Mouse (Mus musculus) CH12F3 (cell line): Measurements from ENCODE around the gene 1700001J03Rik.
"Not testable (repeated sequence)": the region's sequence is repeated elsewhere in the genome, so short reads cannot be mapped to it uniquely, and the experiment has no call there.

Experiments
- in situ Hi-C: fragments of 300-500 bp; cut with MboI; formaldehyde crosslinking; loops from 2 replicates; pipeline ENCODE4 v1.14.3; 2020; ENCODE audit warnings: low sequenced_read_pairs

1700001J03Rik gene

DNA sequence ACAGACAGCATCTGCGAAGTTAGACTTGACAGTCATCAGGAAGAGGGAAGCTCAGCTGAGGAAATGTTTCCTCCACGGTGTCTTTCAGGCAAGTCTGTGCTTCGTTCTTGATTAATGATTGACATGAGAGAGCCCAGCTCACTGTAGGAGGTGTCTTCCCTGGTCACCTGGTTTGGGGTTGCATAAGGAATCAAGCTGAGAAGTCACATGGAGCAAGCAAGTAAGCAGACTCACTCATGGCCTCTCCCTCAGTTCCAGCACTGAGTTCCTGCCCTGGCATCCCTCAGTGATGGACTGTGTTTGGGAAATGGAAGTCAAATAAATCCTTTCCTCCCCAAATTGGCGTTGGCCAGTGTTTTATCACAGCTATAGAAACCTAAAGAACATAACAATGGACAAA lies 5.0 kb upstream of the 1700001J03Rik start:
- in situ Hi-C loops = loop anchor here (10.0 kb wide), 1 partner anchor 285 kb away; no protein-coding TSS in a partner anchor

DNA sequence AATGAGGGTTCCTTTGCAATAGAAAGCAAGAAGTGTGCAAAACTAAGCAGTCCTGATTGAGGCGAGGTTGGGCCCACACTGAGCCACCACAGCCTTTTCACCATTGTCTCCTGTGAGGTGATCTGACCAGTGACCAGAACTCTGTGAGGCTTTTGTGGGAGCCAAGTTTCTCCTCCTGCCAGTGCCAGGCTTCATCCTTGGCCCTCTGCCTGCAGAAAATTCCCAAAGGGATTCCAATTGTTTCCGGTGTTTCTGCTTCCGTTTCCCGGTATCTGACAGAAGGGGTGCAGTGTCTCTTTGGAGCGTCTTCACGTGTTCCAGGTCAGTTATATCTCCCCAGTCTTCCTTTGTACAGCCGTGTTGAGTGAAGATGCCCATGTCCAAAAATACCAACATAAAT lies 3.6 kb upstream of the 1700001J03Rik start:
- in situ Hi-C loops = no loop called here

DNA sequence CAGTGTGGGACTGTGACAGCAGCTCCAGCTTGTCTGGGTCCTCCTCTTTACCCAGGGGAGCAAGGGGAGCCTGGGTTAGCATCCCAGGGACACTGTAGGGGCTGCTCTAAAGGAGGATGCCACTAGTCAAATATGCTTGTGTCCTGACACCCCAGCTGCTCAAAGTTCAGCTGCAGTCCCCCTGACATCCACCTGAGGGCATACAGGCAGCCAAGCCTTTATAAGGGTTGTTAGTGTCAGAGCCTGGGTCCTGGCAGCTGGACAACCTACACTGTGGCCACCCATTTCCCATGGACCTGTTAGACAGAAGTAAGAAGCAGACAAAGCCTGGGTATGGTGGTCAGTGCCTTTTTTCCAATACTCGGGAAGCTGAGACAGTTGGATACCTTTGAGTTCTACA lies 3.0 kb upstream of the 1700001J03Rik start:
- in situ Hi-C loops = no loop called here

DNA sequence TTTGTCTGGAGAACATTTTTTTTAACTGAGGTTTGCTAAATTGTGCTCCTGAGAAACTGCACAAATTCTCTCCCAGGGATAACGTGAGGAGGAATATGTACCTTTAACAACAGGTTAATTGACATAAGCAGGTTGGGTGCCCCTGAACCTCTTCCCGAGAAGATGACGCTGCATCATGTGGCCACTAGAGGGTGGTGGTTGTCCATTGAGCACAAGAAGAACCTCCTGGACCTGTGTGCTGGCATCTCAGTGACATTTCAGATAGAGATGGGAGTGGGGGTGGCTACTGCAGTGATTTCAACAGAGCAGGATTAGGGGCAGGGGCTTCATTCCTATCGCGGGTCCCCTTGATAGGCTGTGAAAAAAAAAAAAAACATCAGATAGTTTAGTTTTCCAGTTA lies 2.3 kb upstream of the 1700001J03Rik start:
- in situ Hi-C loops = not testable (repeated sequence)

DNA sequence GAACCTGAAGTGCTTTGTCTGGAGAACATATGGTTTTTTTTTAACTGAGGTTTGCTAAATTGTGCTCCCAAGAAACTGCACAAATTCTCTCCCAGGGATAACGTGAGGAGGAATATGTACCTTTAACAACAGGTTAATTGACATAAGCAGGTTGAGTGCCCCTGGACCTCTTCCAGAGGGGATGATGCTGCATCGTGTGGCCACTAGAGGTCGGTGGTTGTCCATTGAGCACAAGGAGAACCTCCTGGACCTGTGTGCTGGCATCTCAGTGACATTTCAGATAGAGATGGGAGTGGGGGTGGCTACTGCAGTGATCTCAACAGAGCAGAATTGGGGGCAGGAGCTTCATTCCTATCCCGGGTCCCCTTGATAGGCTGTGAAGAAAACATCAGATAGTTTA lies 12.4 kb downstream of the 1700001J03Rik start:
- in situ Hi-C loops = not testable (repeated sequence)

DNA sequence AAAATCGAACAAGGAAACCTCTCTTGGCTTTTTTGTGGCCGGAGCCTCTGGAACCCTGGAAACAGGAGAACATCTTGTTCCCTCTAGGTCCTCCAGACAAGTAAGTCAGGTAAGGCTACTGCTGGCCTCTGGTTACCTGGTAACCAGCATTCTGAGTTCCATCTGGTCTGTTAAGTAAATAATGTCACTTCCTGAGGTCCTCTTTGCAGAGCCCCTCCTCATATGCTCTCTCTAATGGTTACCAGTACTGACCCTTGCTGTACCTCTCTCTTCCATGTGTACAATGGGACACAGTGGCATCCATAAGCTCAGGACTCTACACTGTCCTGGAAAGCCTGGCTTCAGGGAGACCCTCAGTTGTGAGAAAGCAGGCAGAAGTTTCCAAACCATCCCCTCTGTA lies 14.5 kb downstream of the 1700001J03Rik start, which contains the start of gene Gm6309:
TSS of gene Gm6309 (minus strand) at position 101 of the 400 bp plus-strand sequence.
- in situ Hi-C loops = not testable (repeated sequence)

DNA sequence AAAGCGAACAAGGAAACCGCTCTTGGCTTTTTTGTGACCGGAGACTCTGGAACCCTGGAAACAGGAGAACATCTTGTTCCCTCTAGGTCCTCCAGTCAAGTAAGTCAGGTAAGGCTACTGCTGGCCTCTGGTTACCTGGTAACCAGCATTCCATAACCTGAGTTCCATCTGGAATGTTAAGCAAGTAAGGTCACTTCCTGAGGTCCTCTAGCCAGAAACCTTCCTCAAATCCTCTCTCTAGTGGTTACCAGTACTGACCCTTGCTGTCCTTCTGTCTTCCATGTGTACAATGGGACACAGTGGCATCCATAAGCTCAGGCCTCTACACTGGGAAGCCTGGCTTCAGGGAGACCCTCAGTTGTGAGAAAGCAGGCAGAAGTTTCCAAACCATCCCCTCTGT lies 24.7 kb downstream of the 1700001J03Rik start, which contains the start of gene Gm5565:
TSS of gene Gm5565 (minus strand) at position 101 of the 400 bp plus-strand sequence.
- in situ Hi-C loops = not testable (repeated sequence)

DNA sequence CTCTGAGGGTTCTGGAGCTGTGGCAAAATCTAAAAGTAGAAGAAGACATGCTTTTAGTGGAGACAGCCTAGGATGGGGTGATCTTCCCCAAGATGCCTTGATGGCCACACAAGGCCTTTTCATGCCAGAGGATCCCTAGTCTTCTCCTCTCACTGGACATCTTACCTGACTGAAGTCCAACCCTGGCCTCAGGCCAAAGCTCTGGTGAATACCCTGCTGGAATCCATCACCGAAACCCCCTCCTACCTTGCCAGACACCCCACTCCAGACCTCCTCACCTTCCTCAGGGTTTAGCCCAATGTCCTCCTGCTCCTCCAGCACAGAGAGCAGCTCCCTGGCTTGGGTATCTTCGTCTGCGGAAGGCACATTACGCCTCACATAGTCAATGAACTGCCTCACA lies 26.8 kb downstream of the 1700001J03Rik start:
- in situ Hi-C loops = not testable (repeated sequence)

DNA sequence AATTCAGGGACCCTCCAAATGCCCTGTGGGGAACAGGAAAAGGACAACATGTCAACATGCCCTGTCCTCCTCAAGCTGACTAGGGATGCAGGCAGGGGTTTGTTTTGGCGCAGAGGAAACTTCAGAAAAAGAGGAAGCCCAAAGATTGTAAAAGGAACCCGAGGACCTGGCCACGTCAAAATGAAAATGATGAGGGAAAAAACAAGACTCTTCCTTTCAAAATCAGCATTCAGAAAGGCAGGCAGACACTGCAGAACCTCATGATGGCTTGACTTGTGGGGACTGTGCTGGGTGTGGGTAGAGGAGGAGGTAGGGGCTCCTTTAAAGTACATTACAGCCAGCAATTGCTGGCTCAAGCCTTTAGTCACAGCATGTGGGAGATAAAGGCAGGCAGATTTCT lies 34.6 kb downstream of the 1700001J03Rik start:
- in situ Hi-C loops = no loop called here

DNA sequence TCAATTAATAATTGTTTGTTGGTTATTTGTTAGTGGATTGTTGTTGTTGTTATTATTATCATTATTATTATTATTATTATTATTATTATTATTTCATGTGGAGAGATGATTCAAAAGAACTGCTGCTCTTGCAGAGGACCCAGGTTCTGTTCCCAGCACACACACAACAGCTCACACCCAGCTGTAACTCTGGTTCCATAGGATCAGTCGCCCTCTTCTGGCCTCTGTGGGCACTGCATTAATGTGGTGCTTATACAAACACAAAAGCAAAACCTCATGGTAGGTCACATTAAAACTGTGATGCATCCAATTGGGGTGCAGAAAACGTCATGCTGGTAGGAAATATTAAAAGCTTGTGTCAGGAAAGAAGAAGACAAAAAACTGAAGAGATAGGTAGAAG lies 37.2 kb downstream of the 1700001J03Rik start:
- in situ Hi-C loops = no loop called here
